Mouse (Mus musculus): Measurements from ENCODE around the gene Lair1. TPM values are rescaled to one million over a fixed set of nuclear protein-coding genes. Genes with fewer than 3 reads are reported as not detected.

Gene Lair1
- polyA plus RNA-seq, 1 experiment from 2014 or later = 0.63 TPM

GRCm38 (mm10) chr7:4087238-4087895 lies 24.4 kb upstream of the Lair1 start:
- 72% methylated on average over 4 of the region's 4 CpGs for WGBS
- H3K4me2 ChIP-seq (ENCODE audit: low read depth, low read length) = no peak overlapping the region

GRCm38 (mm10) chr7:4085562-4085961 lies 22.6 kb upstream of the Lair1 start:
- Histone ChIP-seq H3K9me3 (ENCODE audit: control insufficient read depth, low read length) (no peaks in the 10 kb centered on the region), H3K36me3 (ENCODE audit: control insufficient read depth, insufficient read depth, low read length) (no peaks in the 10 kb centered on the region), H3K4me1 (ENCODE audit: control insufficient read depth, insufficient read depth, low read length) (no peaks in the 10 kb centered on the region), H3K27ac (replicated peaks; ENCODE audit: low read depth, low read length) (no peak overlapping the region), H3K9ac (ENCODE audit: low read depth, low read length) (no peak overlapping the region), H3K4me3 (ENCODE audit: low read depth, low read length) (no peak overlapping the region), H3K4me2 (ENCODE audit: low read depth, low read length) (no peak overlapping the region), H3K27me3 (replicated peaks; ENCODE audit: control insufficient read depth, insufficient read depth, low read length) (no peaks in the 10 kb centered on the region)
- ATAC-seq (ENCODE audit: low read depth) (no peak), DNase-seq (ENCODE audit: low spot score) (no peak)

More at GRCm38 (mm10) chr7:4087238-4087895, 24.4 kb upstream of the Lair1 start:
- Histone ChIP-seq H3K36me3 (ENCODE audit: control insufficient read depth, insufficient read depth, low read length) (no peaks in the 10 kb centered on the region), H3K9ac (ENCODE audit: low read depth, low read length) (no peak overlapping the region), H3K27ac (replicated peaks; ENCODE audit: low read depth, low read length) (no peak overlapping the region), H3K27me3 (replicated peaks; ENCODE audit: control insufficient read depth, insufficient read depth, low read length) (no peaks in the 10 kb centered on the region), H3K4me1 (ENCODE audit: control insufficient read depth, insufficient read depth, low read length) (no peaks in the 10 kb centered on the region), H3K4me3 (ENCODE audit: low read depth, low read length) (no peak overlapping the region), H3K9me3 (ENCODE audit: control insufficient read depth, low read length) (no peaks in the 10 kb centered on the region)
- no peak for DNase-seq (ENCODE audit: low spot score)
- no peak for ATAC-seq (ENCODE audit: low read depth)

GRCm38 (mm10) chr7:4084161-4084560 lies 21.2 kb upstream of the Lair1 start:
- H3K4me3 ChIP-seq (ENCODE audit: low read depth, low read length) = no peak overlapping the region
- H3K4me2 ChIP-seq (ENCODE audit: low read depth, low read length) = no peak overlapping the region
- H3K36me3 ChIP-seq (ENCODE audit: control insufficient read depth, insufficient read depth, low read length) = no peaks in the 10 kb centered on the region
- H3K4me1 ChIP-seq (ENCODE audit: control insufficient read depth, insufficient read depth, low read length) = no peaks in the 10 kb centered on the region
- 76% methylated on average over 6 of the region's 6 CpGs for WGBS
- no peak overlapping the region for H3K27ac ChIP-seq (replicated peaks; ENCODE audit: low read depth, low read length)
- H3K27me3 ChIP-seq (replicated peaks; ENCODE audit: control insufficient read depth, insufficient read depth, low read length) = no peaks in the 10 kb centered on the region
- ATAC-seq (ENCODE audit: low read depth) (no peak), DNase-seq (ENCODE audit: low spot score) (no peak)
- no peak overlapping the region for H3K9ac ChIP-seq (ENCODE audit: low read depth, low read length)
- H3K9me3 ChIP-seq (ENCODE audit: control insufficient read depth, low read length) = no peaks in the 10 kb centered on the region

- H3K36me3 ChIP-seq (ENCODE audit: control insufficient read depth, insufficient read depth, low read length) = no peaks in the 10 kb centered on the region
- no peak overlapping the region for H3K9ac ChIP-seq (ENCODE audit: low read depth, low read length)
- H3K27me3 ChIP-seq (replicated peaks; ENCODE audit: control insufficient read depth, insufficient read depth, low read length) = no peaks in the 10 kb centered on the region
- H3K9me3 ChIP-seq (ENCODE audit: control insufficient read depth, low read length) = no peaks in the 10 kb centered on the region
- WGBS = 46% methylated on average over 2 of the region's 2 CpGs
- no peaks in the 10 kb centered on the region for H3K4me1 ChIP-seq (ENCODE audit: control insufficient read depth, insufficient read depth, low read length)
- H3K27ac ChIP-seq (replicated peaks; ENCODE audit: low read depth, low read length) = no peak overlapping the region
- no peak overlapping the region for H3K4me3 ChIP-seq (ENCODE audit: low read depth, low read length)
- peak; percentile 13 for DNase-seq (ENCODE audit: low spot score)
- no peak for ATAC-seq (ENCODE audit: low read depth)
- no peak overlapping the region for H3K4me2 ChIP-seq (ENCODE audit: low read depth, low read length)
Observed at GRCm38 (mm10) chr7:4082804-4083203, 19.8 kb upstream of the Lair1 start.

- ATAC-seq (ENCODE audit: low read depth) (no peak), DNase-seq (ENCODE audit: low spot score) (no peak)
- no peak overlapping the region for H3K4me3 ChIP-seq (ENCODE audit: low read depth, low read length)
- H3K27me3 ChIP-seq (replicated peaks; ENCODE audit: control insufficient read depth, insufficient read depth, low read length) = no peaks in the 10 kb centered on the region
- H3K9me3 ChIP-seq (ENCODE audit: control insufficient read depth, low read length) = no peaks in the 10 kb centered on the region
- H3K27ac ChIP-seq (replicated peaks; ENCODE audit: low read depth, low read length) = no peak overlapping the region
- no peaks in the 10 kb centered on the region for H3K4me1 ChIP-seq (ENCODE audit: control insufficient read depth, insufficient read depth, low read length)
- H3K4me2 ChIP-seq (ENCODE audit: low read depth, low read length) = no peak overlapping the region
- no peaks in the 10 kb centered on the region for H3K36me3 ChIP-seq (ENCODE audit: control insufficient read depth, insufficient read depth, low read length)
- H3K9ac ChIP-seq (ENCODE audit: low read depth, low read length) = no peak overlapping the region
Observed at GRCm38 (mm10) chr7:4081706-4082105, 18.7 kb upstream of the Lair1 start.

- DNase-seq (ENCODE audit: low spot score) (peak; percentile 3), ATAC-seq (ENCODE audit: low read depth) (no peak)
- WGBS = 81% methylated on average over 4 of the region's 4 CpGs
- Histone ChIP-seq H3K9ac (ENCODE audit: low read depth, low read length) (no peak overlapping the region), H3K36me3 (ENCODE audit: control insufficient read depth, insufficient read depth, low read length) (no peaks in the 10 kb centered on the region), H3K27me3 (replicated peaks; ENCODE audit: control insufficient read depth, insufficient read depth, low read length) (no peaks in the 10 kb centered on the region), H3K4me1 (ENCODE audit: control insufficient read depth, insufficient read depth, low read length) (no peaks in the 10 kb centered on the region), H3K4me2 (ENCODE audit: low read depth, low read length) (no peak overlapping the region), H3K27ac (replicated peaks; ENCODE audit: low read depth, low read length) (no peak overlapping the region), H3K9me3 (ENCODE audit: control insufficient read depth, low read length) (no peaks in the 10 kb centered on the region), H3K4me3 (ENCODE audit: low read depth, low read length) (no peak overlapping the region)
Observed at GRCm38 (mm10) chr7:4080552-4080951, 17.5 kb upstream of the Lair1 start.

GRCm38 (mm10) chr7:4079511-4079910 lies 16.5 kb upstream of the Lair1 start:
- Histone ChIP-seq H3K4me2 (ENCODE audit: low read depth, low read length) (no peak overlapping the region), H3K4me3 (ENCODE audit: low read depth, low read length) (no peak overlapping the region), H3K36me3 (ENCODE audit: control insufficient read depth, insufficient read depth, low read length) (no peaks in the 10 kb centered on the region), H3K9me3 (ENCODE audit: control insufficient read depth, low read length) (no peaks in the 10 kb centered on the region), H3K9ac (ENCODE audit: low read depth, low read length) (no peak overlapping the region), H3K27me3 (replicated peaks; ENCODE audit: control insufficient read depth, insufficient read depth, low read length) (no peaks in the 10 kb centered on the region), H3K27ac (replicated peaks; ENCODE audit: low read depth, low read length) (no peak overlapping the region), H3K4me1 (ENCODE audit: control insufficient read depth, insufficient read depth, low read length) (no peaks in the 10 kb centered on the region)
- DNase-seq (ENCODE audit: low spot score) (no peak), ATAC-seq (ENCODE audit: low read depth) (no peak)
- 69% methylated on average over 7 of the region's 7 CpGs for WGBS

- no peak for DNase-seq (ENCODE audit: low spot score)
Observed at GRCm38 (mm10) chr7:4073144-4073543, 10.1 kb upstream of the Lair1 start.

GRCm38 (mm10) chr7:4071066-4071465 lies 8.1 kb upstream of the Lair1 start:
- WGBS = 86% methylated on average over 6 of the region's 6 CpGs
- H3K4me2 ChIP-seq (ENCODE audit: low read depth, low read length) = no peak overlapping the region
- H3K27ac ChIP-seq (replicated peaks; ENCODE audit: low read depth, low read length) = no peak overlapping the region
- H3K4me3 ChIP-seq (ENCODE audit: low read depth, low read length) = no peak overlapping the region
- DNase-seq (ENCODE audit: low spot score) = no peak
- H3K4me1 ChIP-seq (ENCODE audit: control insufficient read depth, insufficient read depth, low read length) = no peaks in the 10 kb centered on the region
- no peaks in the 10 kb centered on the region for H3K36me3 ChIP-seq (ENCODE audit: control insufficient read depth, insufficient read depth, low read length)
- H3K9ac ChIP-seq (ENCODE audit: low read depth, low read length) = no peak overlapping the region
- no peak for ATAC-seq (ENCODE audit: low read depth)
- no peaks in the 10 kb centered on the region for H3K9me3 ChIP-seq (ENCODE audit: control insufficient read depth, low read length)
- H3K27me3 ChIP-seq (replicated peaks; ENCODE audit: control insufficient read depth, insufficient read depth, low read length) = no peaks in the 10 kb centered on the region

More at GRCm38 (mm10) chr7:4073144-4073543, 10.1 kb upstream of the Lair1 start:
- WGBS = 80% methylated on average over 3 of the region's 3 CpGs
- Histone ChIP-seq H3K4me2 (ENCODE audit: low read depth, low read length) (no peak overlapping the region), H3K27me3 (replicated peaks; ENCODE audit: control insufficient read depth, insufficient read depth, low read length) (no peaks in the 10 kb centered on the region), H3K9me3 (ENCODE audit: control insufficient read depth, low read length) (no peaks in the 10 kb centered on the region), H3K4me3 (ENCODE audit: low read depth, low read length) (no peak overlapping the region), H3K27ac (replicated peaks; ENCODE audit: low read depth, low read length) (no peak overlapping the region), H3K4me1 (ENCODE audit: control insufficient read depth, insufficient read depth, low read length) (no peaks in the 10 kb centered on the region), H3K36me3 (ENCODE audit: control insufficient read depth, insufficient read depth, low read length) (no peaks in the 10 kb centered on the region), H3K9ac (ENCODE audit: low read depth, low read length) (no peak overlapping the region)
- no peak for ATAC-seq (ENCODE audit: low read depth)
